Mouse (Mus musculus): ENCODE measurements around the gene Armc7. TPM values are rescaled to one million over a fixed set of nuclear protein-coding genes. Genes with fewer than 3 reads are reported as not detected.
"Not testable (repeated sequence)": the region's sequence is repeated elsewhere in the genome, so short reads cannot be mapped to it uniquely, and the experiment has no call there.

Gene Armc7
- polyA plus RNA-seq, 1 experiment from 2014 or later, result 7.7 TPM

DNA sequence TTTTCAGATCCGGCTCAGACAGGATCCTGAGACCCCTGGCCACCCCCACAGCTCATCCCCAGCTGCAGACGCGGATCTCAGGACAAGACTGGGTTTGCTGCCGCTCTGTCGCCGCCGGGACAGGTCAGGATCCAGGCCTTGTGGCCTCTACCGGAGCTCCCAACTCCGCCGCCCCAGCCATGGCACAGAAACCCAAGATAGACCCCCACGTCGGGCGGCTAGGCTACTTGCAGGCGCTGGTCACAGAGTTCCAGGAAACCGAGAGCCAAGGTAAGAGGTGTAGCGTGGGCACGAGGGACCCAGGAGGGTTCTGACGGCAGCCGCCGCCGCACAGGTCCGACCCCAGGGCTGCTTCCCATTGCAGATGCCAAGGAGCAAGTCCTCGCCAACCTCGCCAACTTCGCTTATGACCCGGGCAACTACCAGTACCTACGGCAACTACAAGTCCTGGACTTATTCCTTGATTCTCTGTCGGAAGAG, 331 bp downstream of the Armc7 start:
- DNase-seq (ENCODE audit: low spot score) (no peak), ATAC-seq (ENCODE audit: insufficient number of reproducible peaks, low FRiP score, low TSS enrichment, low read depth) (0 out of 2 replicates have a peak, but pooled peaks have one; percentile 13)
- H3K4me2 ChIP-seq (ENCODE audit: low read depth, severe bottlenecking), result peak overlapping the region; percentile 71
- H3K27me3 ChIP-seq (ENCODE audit: control insufficient read depth, insufficient read depth, low read length), result no peaks in the 10 kb centered on the region
- no peak overlapping the region for H3K27ac ChIP-seq (replicated peaks; ENCODE audit: low read depth, low read length)
- H3K36me3 ChIP-seq (ENCODE audit: control insufficient read depth, insufficient read depth, low read length), result no peaks in the 10 kb centered on the region; the same call in none of the 2 replicates
- H3K4me1 ChIP-seq (ENCODE audit: control insufficient read depth, insufficient read depth, low read length), result peaks cover 8% of the 10 kb centered on the region
- WGBS, result 4% methylated on average over 28 of the region's 28 CpGs
- peak overlapping the region; percentile 70 for H3K4me3 ChIP-seq (ENCODE audit: low read depth, low read length)
- H3K9ac ChIP-seq (ENCODE audit: low read length), result peak overlapping the region; percentile 56
- no peaks in the 10 kb centered on the region for H3K9me3 ChIP-seq (ENCODE audit: control insufficient read depth, low read length)

DNA sequence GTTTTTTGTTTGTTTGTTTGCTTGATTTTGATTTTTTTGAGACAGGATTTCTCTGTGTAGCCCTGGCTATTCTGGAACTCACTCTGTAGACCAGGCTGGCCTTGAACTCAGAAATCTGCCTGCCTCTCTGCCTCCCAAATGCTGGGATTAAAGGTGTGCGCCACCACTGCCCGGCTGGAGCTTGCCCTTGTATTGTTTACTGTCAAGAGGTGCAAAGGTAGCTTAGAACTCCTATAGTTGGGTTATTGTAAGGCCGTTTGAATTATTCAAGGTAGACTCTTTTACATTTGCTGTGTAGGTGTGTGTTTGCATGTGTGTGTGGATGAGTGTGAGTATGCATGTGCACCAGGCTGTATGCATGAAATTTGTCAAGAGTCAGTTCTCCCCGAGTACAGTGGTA, 1.2 kb downstream of the Armc7 start:
- ATAC-seq (ENCODE audit: insufficient number of reproducible peaks, low FRiP score, low TSS enrichment, low read depth); H3K4me3 ChIP-seq (ENCODE audit: low read depth, low read length); H3K4me1 ChIP-seq (ENCODE audit: control insufficient read depth, insufficient read depth, low read length); H3K4me2 ChIP-seq (ENCODE audit: low read depth, severe bottlenecking); H3K27me3 ChIP-seq (ENCODE audit: control insufficient read depth, insufficient read depth, low read length); H3K9me3 ChIP-seq (ENCODE audit: control insufficient read depth, low read length); H3K36me3 ChIP-seq (ENCODE audit: control insufficient read depth, insufficient read depth, low read length); DNase-seq (ENCODE audit: low spot score); H3K9ac ChIP-seq (ENCODE audit: low read length); H3K27ac ChIP-seq (replicated peaks; ENCODE audit: low read depth, low read length): not testable (repeated sequence)
- 88% methylated on average over 4 of the region's 4 CpGs for WGBS

DNA sequence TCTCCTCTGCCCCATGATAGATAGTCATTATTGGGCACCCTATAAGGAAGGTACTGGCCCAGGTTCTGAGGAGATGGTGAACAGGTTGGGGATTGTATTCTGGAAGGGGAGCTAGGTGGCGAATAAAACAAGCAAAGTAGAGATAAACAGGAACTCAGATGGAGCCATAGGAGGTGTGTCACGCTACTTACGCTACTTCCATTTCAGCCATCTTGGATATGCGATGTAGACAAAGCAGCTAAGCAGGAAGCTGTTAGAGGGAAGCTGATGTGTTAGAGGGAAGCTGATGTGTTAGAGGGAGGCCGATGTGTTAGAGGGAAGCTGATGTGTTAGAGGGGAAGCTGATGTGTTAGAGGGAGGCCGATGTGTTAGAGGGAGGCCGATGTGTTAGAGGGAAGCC, 1.9 kb downstream of the Armc7 start:
- not testable (repeated sequence) for H3K9me3 ChIP-seq (ENCODE audit: control insufficient read depth, low read length)

DNA sequence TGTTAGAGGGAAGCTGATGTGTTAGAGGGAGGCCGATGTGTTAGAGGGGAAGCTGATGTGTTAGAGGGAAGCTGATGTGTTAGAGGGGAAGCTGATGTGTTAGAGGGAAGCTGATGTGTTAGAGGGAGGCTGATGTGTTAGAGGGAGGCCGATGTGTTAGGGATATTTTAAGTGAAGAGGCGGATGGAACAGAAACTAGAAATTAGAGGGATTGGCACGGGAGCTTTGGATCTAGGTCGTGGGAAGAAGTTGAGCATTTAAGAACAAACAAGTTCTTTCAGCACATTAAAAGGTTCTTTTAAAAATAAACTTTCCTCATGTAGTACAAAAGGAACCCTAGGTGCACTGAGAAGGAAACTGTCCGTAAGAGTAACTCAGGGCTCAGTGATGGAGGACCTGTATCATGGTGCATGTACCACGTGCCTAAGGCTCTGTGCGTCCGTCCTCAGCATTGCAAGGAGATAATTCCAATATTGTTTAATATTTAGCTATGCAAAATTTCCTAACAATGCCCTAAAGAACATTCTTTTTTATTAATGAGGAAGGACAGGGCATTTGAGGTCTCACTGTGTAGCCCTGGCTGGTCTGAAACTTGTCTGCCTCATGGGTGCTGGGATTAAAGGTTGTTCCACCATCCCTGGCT, 3.0 kb downstream of the Armc7 start:
- H3K36me3 ChIP-seq (ENCODE audit: control insufficient read depth, insufficient read depth, low read length), result no peaks in the 10 kb centered on the region; the same call in none of the 2 replicates
- 84% methylated on average over 9 of the region's 9 CpGs for WGBS
- no peaks in the 10 kb centered on the region for H3K9me3 ChIP-seq (ENCODE audit: control insufficient read depth, low read length)
- no peak overlapping the region for H3K4me3 ChIP-seq (ENCODE audit: low read depth, low read length)
- no peak overlapping the region for H3K9ac ChIP-seq (ENCODE audit: low read length)
- H3K27me3 ChIP-seq (ENCODE audit: control insufficient read depth, insufficient read depth, low read length), result no peaks in the 10 kb centered on the region
- H3K4me2 ChIP-seq (ENCODE audit: low read depth, severe bottlenecking), result no peak overlapping the region
- ATAC-seq (ENCODE audit: insufficient number of reproducible peaks, low FRiP score, low TSS enrichment, low read depth), result no peak
- peaks cover 7% of the 10 kb centered on the region for H3K4me1 ChIP-seq (ENCODE audit: control insufficient read depth, insufficient read depth, low read length)
- H3K27ac ChIP-seq (replicated peaks; ENCODE audit: low read depth, low read length), result no peak overlapping the region
- DNase-seq (ENCODE audit: low spot score), result no peak

More for the DNA sequence above, 1.9 kb downstream of the Armc7 start:
- not testable (repeated sequence) for H3K36me3 ChIP-seq (ENCODE audit: control insufficient read depth, insufficient read depth, low read length); H3K27me3 ChIP-seq (ENCODE audit: control insufficient read depth, insufficient read depth, low read length); H3K4me3 ChIP-seq (ENCODE audit: low read depth, low read length); ATAC-seq (ENCODE audit: insufficient number of reproducible peaks, low FRiP score, low TSS enrichment, low read depth); H3K4me1 ChIP-seq (ENCODE audit: control insufficient read depth, insufficient read depth, low read length); H3K4me2 ChIP-seq (ENCODE audit: low read depth, severe bottlenecking); H3K27ac ChIP-seq (replicated peaks; ENCODE audit: low read depth, low read length); DNase-seq (ENCODE audit: low spot score); H3K9ac ChIP-seq (ENCODE audit: low read length)
- 86% methylated on average over 7 of the region's 7 CpGs for WGBS

DNA sequence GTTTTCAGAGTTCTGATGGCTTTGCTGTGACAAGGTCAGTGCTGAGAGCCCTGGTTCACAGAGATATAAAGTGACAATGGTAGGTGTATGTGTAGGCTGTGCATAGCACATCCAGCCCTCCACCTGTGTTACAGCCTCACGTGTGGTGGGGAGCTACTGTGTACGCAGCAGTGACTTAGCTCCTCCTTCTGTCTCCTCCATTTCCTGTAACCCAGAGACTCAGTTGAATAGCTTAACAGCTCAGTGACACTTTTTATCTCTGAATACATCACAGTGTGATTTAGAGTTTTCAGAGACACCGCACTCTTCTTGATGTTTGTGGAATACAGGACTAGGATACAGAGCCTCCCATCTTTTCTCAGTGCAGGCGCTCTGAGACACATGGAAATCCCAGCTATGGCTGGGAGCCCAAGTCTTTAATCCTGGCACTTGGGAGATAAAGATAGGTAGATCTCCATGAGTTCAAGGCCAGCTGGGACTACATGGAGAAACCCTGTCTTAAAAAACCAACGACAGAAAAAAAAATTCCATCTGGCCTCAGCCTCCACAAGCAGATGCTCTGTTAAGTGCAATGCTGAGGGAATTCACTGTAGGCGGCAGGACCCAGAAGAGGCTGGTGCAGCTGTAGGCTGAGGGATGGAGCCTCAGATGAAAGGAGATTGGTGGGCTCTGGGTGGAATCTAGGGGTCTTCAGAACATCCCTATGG, 6.2 kb downstream of the Armc7 start:
- H3K4me3 ChIP-seq (ENCODE audit: low read depth, low read length), result no peak overlapping the region
- 81% methylated on average over 6 of the region's 6 CpGs for WGBS
- H3K27ac ChIP-seq (replicated peaks; ENCODE audit: low read depth, low read length), result no peak overlapping the region
- DNase-seq (ENCODE audit: low spot score), result no peak
- H3K4me2 ChIP-seq (ENCODE audit: low read depth, severe bottlenecking), result no peak overlapping the region
- no peak for ATAC-seq (ENCODE audit: insufficient number of reproducible peaks, low FRiP score, low TSS enrichment, low read depth)
- H3K27me3 ChIP-seq (ENCODE audit: control insufficient read depth, insufficient read depth, low read length), result no peaks in the 10 kb centered on the region
- no peak overlapping the region for H3K9ac ChIP-seq (ENCODE audit: low read length)
- H3K36me3 ChIP-seq (ENCODE audit: control insufficient read depth, insufficient read depth, low read length), result no peaks in the 10 kb centered on the region; the same call in none of the 2 replicates
- no peaks in the 10 kb centered on the region for H3K9me3 ChIP-seq (ENCODE audit: control insufficient read depth, low read length)
- H3K4me1 ChIP-seq (ENCODE audit: control insufficient read depth, insufficient read depth, low read length), result no peaks in the 10 kb centered on the region

DNA sequence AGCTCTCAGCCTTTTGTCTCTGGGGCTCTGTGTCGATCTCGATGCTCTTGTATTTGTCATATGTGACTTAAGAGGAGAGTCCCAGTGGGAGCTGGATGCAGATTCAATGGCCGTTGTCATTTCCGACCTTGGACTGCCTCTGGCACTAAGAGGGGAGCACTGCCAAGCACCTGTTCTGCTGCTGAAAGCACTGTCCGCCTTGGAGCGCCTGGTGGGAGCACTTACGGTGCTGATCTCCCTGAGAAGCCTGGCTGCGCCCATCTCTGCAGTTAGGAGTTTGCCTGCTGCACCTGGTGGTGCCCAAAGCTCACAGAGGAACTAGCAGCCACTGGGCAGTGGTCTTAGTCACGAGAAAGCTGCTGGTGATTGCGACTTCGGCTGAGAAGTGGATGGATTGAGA, 7.8 kb downstream of the Armc7 start:
- Histone ChIP-seq H3K27me3 (ENCODE audit: control insufficient read depth, insufficient read depth, low read length) (no peaks in the 10 kb centered on the region), H3K4me3 (ENCODE audit: low read depth, low read length) (no peak overlapping the region), H3K4me2 (ENCODE audit: low read depth, severe bottlenecking) (no peak overlapping the region), H3K9ac (ENCODE audit: low read length) (no peak overlapping the region), H3K27ac (replicated peaks; ENCODE audit: low read depth, low read length) (no peak overlapping the region), H3K9me3 (ENCODE audit: control insufficient read depth, low read length) (no peaks in the 10 kb centered on the region), H3K4me1 (ENCODE audit: control insufficient read depth, insufficient read depth, low read length) (no peaks in the 10 kb centered on the region), H3K36me3 (ENCODE audit: control insufficient read depth, insufficient read depth, low read length) (no peaks in the 10 kb centered on the region; the same call in none of the 2 replicates)
- ATAC-seq (ENCODE audit: insufficient number of reproducible peaks, low FRiP score, low TSS enrichment, low read depth) (no peak), DNase-seq (ENCODE audit: low spot score) (no peak)
- WGBS, result 74% methylated on average over 11 of the region's 11 CpGs

DNA sequence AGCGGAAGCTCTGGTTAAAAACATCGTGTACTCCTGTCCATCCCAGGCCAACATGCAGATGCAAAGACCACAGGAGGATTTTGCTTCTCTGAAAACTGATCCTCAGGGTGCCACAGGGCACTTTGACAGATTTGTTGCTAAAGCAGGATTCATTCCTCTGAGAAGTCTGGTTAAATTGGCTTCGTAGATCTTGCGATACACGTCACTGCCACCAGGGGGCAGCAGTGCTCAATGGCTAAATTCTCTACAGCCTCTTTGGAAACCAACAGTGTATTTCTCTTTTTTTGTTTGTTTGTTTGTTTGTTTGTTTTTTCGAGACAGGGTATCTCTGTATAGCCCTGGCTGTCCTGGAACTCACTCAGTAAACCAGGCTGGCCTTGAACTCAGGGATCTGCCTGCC, 8.3 kb downstream of the Armc7 start:
- WGBS, result 21% methylated on average over 6 of the region's 6 CpGs
- Histone ChIP-seq H3K4me3 (ENCODE audit: low read depth, low read length) (no peak overlapping the region), H3K27ac (replicated peaks; ENCODE audit: low read depth, low read length) (no peak overlapping the region), H3K4me2 (ENCODE audit: low read depth, severe bottlenecking) (no peak overlapping the region), H3K36me3 (ENCODE audit: control insufficient read depth, insufficient read depth, low read length) (no peaks in the 10 kb centered on the region; the same call in none of the 2 replicates), H3K4me1 (ENCODE audit: control insufficient read depth, insufficient read depth, low read length) (no peaks in the 10 kb centered on the region), H3K9ac (ENCODE audit: low read length) (no peak overlapping the region), H3K27me3 (ENCODE audit: control insufficient read depth, insufficient read depth, low read length) (no peaks in the 10 kb centered on the region), H3K9me3 (ENCODE audit: control insufficient read depth, low read length) (no peaks in the 10 kb centered on the region)
- DNase-seq (ENCODE audit: low spot score) (peak; percentile 89), ATAC-seq (ENCODE audit: insufficient number of reproducible peaks, low FRiP score, low TSS enrichment, low read depth) (no peak)

DNA sequence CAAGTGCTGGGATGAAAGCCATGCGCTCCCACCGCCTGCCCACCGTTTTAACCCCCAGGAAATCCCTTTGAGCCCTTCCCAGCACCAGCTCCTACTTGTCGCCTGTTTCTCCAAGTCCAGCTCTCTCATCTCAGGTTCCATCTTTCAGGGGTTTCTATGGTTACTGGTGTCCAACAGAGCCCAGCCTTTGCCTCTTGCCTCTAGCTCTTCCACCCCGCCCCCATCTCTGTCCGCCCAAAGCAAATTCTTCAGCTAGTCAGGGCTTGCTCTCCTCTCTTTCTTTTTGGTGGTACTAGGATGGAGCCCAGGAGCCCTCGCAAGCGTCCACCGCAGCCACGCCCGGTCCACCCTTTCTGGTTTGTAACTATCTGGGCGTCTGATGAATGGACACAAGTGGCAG, 9.7 kb downstream of the Armc7 start:
- H3K27ac ChIP-seq (replicated peaks; ENCODE audit: low read depth, low read length), result no peak overlapping the region
- H3K4me2 ChIP-seq (ENCODE audit: low read depth, severe bottlenecking), result no peak overlapping the region
- no peak overlapping the region for H3K9ac ChIP-seq (ENCODE audit: low read length)
- H3K27me3 ChIP-seq (ENCODE audit: control insufficient read depth, insufficient read depth, low read length), result no peaks in the 10 kb centered on the region
- H3K36me3 ChIP-seq (ENCODE audit: control insufficient read depth, insufficient read depth, low read length), result no peaks in the 10 kb centered on the region; the same call in 1 of the 2 replicates
- ATAC-seq (ENCODE audit: insufficient number of reproducible peaks, low FRiP score, low TSS enrichment, low read depth) (peak; percentile 49), DNase-seq (ENCODE audit: low spot score) (peak; percentile 53)
- no peaks in the 10 kb centered on the region; the same call in 1 of the 2 replicates for H3K4me1 ChIP-seq (ENCODE audit: control insufficient read depth, insufficient read depth, low read length)
- no peaks in the 10 kb centered on the region for H3K9me3 ChIP-seq (ENCODE audit: control insufficient read depth, low read length)
- WGBS, result 60% methylated on average over 12 of the region's 12 CpGs
- H3K4me3 ChIP-seq (ENCODE audit: low read depth, low read length), result no peak overlapping the region
